Mouse (Mus musculus) spleen, adult 2 months (tissue): ENCODE results near the gene Abcb8.

Experiments
- CTCF ChIP-seq: fragments of 200-500 bp; IDR thresholded peaks from 2 replicates; pipeline ENCODE4 v1.5.1; 2011; ENCODE audit warnings: mild to moderate bottlenecking, inconsistent platforms; ENCODE audit not compliant: insufficient read depth, insufficient read length, insufficient replicate concordance; ENCODE audit errors: extremely low read depth
- POLR2A ChIP-seq: fragments of 200-500 bp; IDR thresholded peaks from 2 replicates; pipeline ENCODE4 v1.6.1; 2011; ENCODE audit warnings: low read depth, low read length, inconsistent platforms

GRCm38 (mm10) chr5:24385887-24386550, 7.4 kb upstream of the Abcb8 start:
- TF ChIP-seq CTCF, result no peak
- no peak for TF ChIP-seq POLR2A
